Mouse (Mus musculus) ES-Bruce4 (cell line): ENCODE measurements around the gene Ctnnd1.

Experiments used
- CTCF ChIP-seq: IDR thresholded peaks from one replicate; pipeline ENCODE4 v1.8.1; 2011; ENCODE audit warnings: low read depth, low read length
- EP300 ChIP-seq: IDR thresholded peaks from 2 replicates; pipeline ENCODE4 v1.6.1; 2011; ENCODE audit warnings: low read depth, low read length; ENCODE audit not compliant: insufficient read depth
- POLR2A ChIP-seq: IDR thresholded peaks from one replicate; pipeline ENCODE4 v1.8.1; 2011; ENCODE audit warnings: low read length; ENCODE audit not compliant: insufficient read depth

GRCm38 (mm10) chr2:84649674-84650073, 891 bp downstream of the Ctnnd1 start:
- no peak for TF ChIP-seq POLR2A
- TF ChIP-seq CTCF: no peak
- no peak for TF ChIP-seq EP300
